Comparison of ENCODE assay signal across 14 mouse cellular contexts in the genomic region with DNA sequence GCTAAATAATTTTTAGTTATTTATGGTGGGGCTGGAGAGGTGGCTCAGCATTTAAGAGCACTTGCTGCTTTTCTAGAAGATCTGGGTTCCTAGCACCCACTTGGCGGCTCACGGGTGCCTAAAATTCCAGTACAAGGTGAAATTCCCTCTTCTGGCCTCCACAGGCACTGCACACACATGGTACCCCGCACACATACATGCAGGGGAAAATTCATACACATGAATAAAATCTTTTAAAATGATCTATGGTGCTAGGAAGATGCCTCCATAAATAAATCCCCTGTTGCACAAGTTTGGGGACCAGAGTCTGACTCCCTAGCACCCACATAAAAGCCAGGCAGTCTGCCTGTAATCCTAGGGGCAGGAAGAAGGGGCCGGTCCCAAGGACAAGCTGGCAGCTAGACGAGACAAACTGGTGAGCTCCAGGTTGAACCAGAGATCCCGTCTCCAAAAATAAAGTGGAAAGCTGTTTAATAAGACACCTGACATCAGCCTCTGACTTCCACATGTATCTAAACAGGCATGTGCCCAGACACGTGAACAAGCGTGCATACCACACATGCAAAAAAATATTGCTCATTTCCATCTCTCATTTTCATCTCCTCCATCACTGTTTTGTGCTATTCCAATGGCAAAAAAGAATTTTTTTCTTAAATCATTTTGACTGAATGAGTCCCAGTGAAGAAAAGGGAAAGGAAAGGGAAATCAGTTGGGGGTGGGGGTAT. TPM values are rescaled to one million over a fixed set of nuclear protein-coding genes. Genes with fewer than 3 reads are reported as not detected.
DNase-seq lines count a peak whose midpoint lies in the region; ATAC-seq and TF ChIP-seq lines count a peak whose summit lies in the region.
"Had no signal": no experiment of that assay in that cellular context is flagged by ENCODE, and none has a peak within 500 bp of the region (broad histone marks: within the 10 kb centered on the region; RNA-seq: fewer than 3 reads in every experiment).

No protein-coding gene starts in this region.

- H3K9me3 ChIP-seq in heart, embryonic 10.5 days = no peaks in the 10 kb centered on the region
- no peaks in the 10 kb centered on the region for H3K9me3 ChIP-seq in kidney, postnatal 0 days (replicated peaks; ENCODE audit: low read length)
- H3K9me3 ChIP-seq in G1E (replicated peaks) = no peaks in the 10 kb centered on the region
- no peaks in the 10 kb centered on the region for H3K9me3 ChIP-seq in liver, embryonic 12.5 days (replicated peaks)
- H3K9me3 ChIP-seq in forebrain, embryonic 10.5 days = no peaks in the 10 kb centered on the region
- H3K9me3 ChIP-seq: midbrain, embryonic 15.5 days; neural tube, embryonic 12.5 days had no signal

- no peak for DNase-seq in heart, embryonic 10.5 days (ENCODE audit: low spot score)
- no peak for DNase-seq in heart, adult 18-20 months
- no peak for DNase-seq in kidney, postnatal 0 days (ENCODE audit: low spot score)
- no peak for DNase-seq in kidney, postnatal 4 days
- no peak for DNase-seq in G1E (ENCODE audit: low spot score)
- no peak for DNase-seq in forebrain, embryonic 10.5 days (ENCODE audit: extremely low spot score, low spot score)
- DNase-seq in B cell, adult 2 months = no peak
- DNase-seq: cerebellum, adult 11-12 months; lung, postnatal 4 days; spleen, adult 18-20 months had no signal

- no peak overlapping the region for H3K27ac ChIP-seq in heart, embryonic 10.5 days
- H3K27ac ChIP-seq in kidney, postnatal 0 days = no peak overlapping the region
- H3K27ac ChIP-seq in liver, embryonic 12.5 days = peak overlapping the region; percentile 94
- no peak overlapping the region for H3K27ac ChIP-seq in forebrain, embryonic 10.5 days
- H3K27ac ChIP-seq: midbrain, embryonic 15.5 days; neural tube, embryonic 12.5 days had no signal

- no peak for ATAC-seq in kidney, postnatal 0 days (replicated peaks; ENCODE audit: low FRiP score, low read depth)
- ATAC-seq in G1E (ENCODE audit: extremely low read depth, insufficient number of reproducible peaks, low FRiP score, poor library complexity, severe bottlenecking) = no peak
- no peak for ATAC-seq in liver, embryonic 12.5 days
- ATAC-seq: inflammation-experienced regulatory T-cells, adult 6 months; midbrain, embryonic 15.5 days had no signal

- peak overlapping the region; percentile 79 for H3K4me2 ChIP-seq in kidney, postnatal 0 days (ENCODE audit: low read length)
- peak overlapping the region; percentile 84 for H3K4me2 ChIP-seq in liver, embryonic 12.5 days
- H3K4me2 ChIP-seq: midbrain, embryonic 15.5 days had no signal

- no peak for TF ChIP-seq CTCF in kidney, postnatal 0 days (IDR thresholded peaks at IDR 0.05; ENCODE audit: low read depth)
- no peak for TF ChIP-seq CTCF in G1E (IDR thresholded peaks at IDR 0.05; ENCODE audit: low read depth, low read length)

- H3K4me3 ChIP-seq in heart, embryonic 10.5 days = peak overlapping the region; percentile 69; the same call in 1 of the 2 replicates
- H3K4me3 ChIP-seq in kidney, postnatal 0 days (replicated peaks; ENCODE audit: low read depth, low read length) = 0 out of 2 replicates have a peak overlapping the region, but pooled peaks have one; percentile 60
- H3K4me3 ChIP-seq in G1E (ENCODE audit: low read depth, low read length) = peak overlapping the region; percentile 98
- peak overlapping the region; percentile 79 for H3K4me3 ChIP-seq in liver, embryonic 12.5 days
- no peak overlapping the region for H3K4me3 ChIP-seq in forebrain, embryonic 10.5 days
- H3K4me3 ChIP-seq: midbrain, embryonic 15.5 days; neural tube, embryonic 12.5 days had no signal

- H3K27me3 ChIP-seq in heart, embryonic 10.5 days (ENCODE audit: insufficient read depth, poor library complexity, severe bottlenecking) = peaks cover 5% of the 10 kb centered on the region; the same call in 1 of the 2 replicates
- H3K27me3 ChIP-seq in kidney, postnatal 0 days (ENCODE audit: insufficient read depth, low read length) = no peaks in the 10 kb centered on the region
- H3K27me3 ChIP-seq in G1E (ENCODE audit: insufficient read depth, low read length) = no peaks in the 10 kb centered on the region
- no peaks in the 10 kb centered on the region for H3K27me3 ChIP-seq in liver, embryonic 12.5 days (replicated peaks)
- peaks cover 39% of the 10 kb centered on the region for H3K27me3 ChIP-seq in forebrain, embryonic 10.5 days (ENCODE audit: poor library complexity, severe bottlenecking)

- 85% methylated on average over 8 of the region's 8 CpGs for WGBS in heart, embryonic 10.5 days
- WGBS in kidney, postnatal 0 days = 84% methylated on average over 8 of the region's 8 CpGs
- 58% methylated on average over 8 of the region's 8 CpGs for WGBS in liver, embryonic 12.5 days (ENCODE audit: insufficient replicate concordance)
- 87% methylated on average over 8 of the region's 8 CpGs for WGBS in forebrain, embryonic 10.5 days

- peaks cover 17% of the 10 kb centered on the region for H3K4me1 ChIP-seq in heart, embryonic 10.5 days
- H3K4me1 ChIP-seq in kidney, postnatal 0 days (replicated peaks; ENCODE audit: insufficient read depth, low read length) = no peaks in the 10 kb centered on the region
- H3K4me1 ChIP-seq in G1E (ENCODE audit: insufficient read depth, low read depth, low read length) = peaks cover 85% of the 10 kb centered on the region
- peaks cover 94% of the 10 kb centered on the region for H3K4me1 ChIP-seq in liver, embryonic 12.5 days
- H3K4me1 ChIP-seq in forebrain, embryonic 10.5 days = peaks cover 9% of the 10 kb centered on the region

- H3K36me3 ChIP-seq in heart, embryonic 10.5 days = no peaks in the 10 kb centered on the region
- H3K36me3 ChIP-seq in kidney, postnatal 0 days (ENCODE audit: insufficient read depth, low read length) = no peaks in the 10 kb centered on the region
- H3K36me3 ChIP-seq in G1E (replicated peaks) = peaks cover 55% of the 10 kb centered on the region
- H3K36me3 ChIP-seq in liver, embryonic 12.5 days = peaks cover 16% of the 10 kb centered on the region; the same call in 1 of the 2 replicates
- no peaks in the 10 kb centered on the region for H3K36me3 ChIP-seq in forebrain, embryonic 10.5 days (replicated peaks)
- H3K36me3 ChIP-seq: midbrain, embryonic 15.5 days; neural tube, embryonic 12.5 days had no signal

- no peak overlapping the region for H3K9ac ChIP-seq in kidney, postnatal 0 days (ENCODE audit: low read depth, low read length)
- peak overlapping the region; percentile 88 for H3K9ac ChIP-seq in liver, embryonic 12.5 days
- H3K9ac ChIP-seq: midbrain, embryonic 15.5 days; neural tube, embryonic 12.5 days had no signal

RNA-seq across cellular contexts. Expression of gene Vamp5, which starts 1.6 kb away (rescaled TPM):
- polyA plus RNA-seq in heart, embryonic 10.5 days (2016; fragmentation: Nextera tagmentation; extraction: Ambion mirVana) = 40.5 and 44.7 TPM in 2 replicates
- 10 to 100 TPM; 48.9 to 61.5 TPM for total RNA-seq in heart, adult 18-20 months (2021)
- polyA plus RNA-seq in kidney, postnatal 0 days (2015; fragmentation: Nextera tagmentation; extraction: Ambion mirVana) = 45.6 and 50.1 TPM in 2 replicates
- total RNA-seq in G1E (2014; fragmentation: Nextera tagmentation) (187 and 244 TPM in 2 replicates), G1E (2017) (163 and 182 TPM in 2 replicates)
- polyA plus RNA-seq in G1E (2012) = 133 and 183 TPM in 2 replicates
- 105 and 109 TPM in 2 replicates for polyA plus RNA-seq in liver, embryonic 12.5 days (2016; fragmentation: Nextera tagmentation; extraction: Ambion mirVana)
- 12.6 and 13.0 TPM in 2 replicates for polyA plus RNA-seq in forebrain, embryonic 10.5 days (2016; fragmentation: Nextera tagmentation; extraction: Ambion mirVana)

RNA-seq across cellular contexts. Expression of gene Vamp8, which starts 11.8 kb away (rescaled TPM):
- 130 and 137 TPM in 2 replicates for polyA plus RNA-seq in heart, embryonic 10.5 days (2016; fragmentation: Nextera tagmentation; extraction: Ambion mirVana)
- 10 to 100 TPM; 70.0 to 79.6 TPM for total RNA-seq in heart, adult 18-20 months (2021)
- 228 and 241 TPM in 2 replicates for polyA plus RNA-seq in kidney, postnatal 0 days (2015; fragmentation: Nextera tagmentation; extraction: Ambion mirVana)
- total RNA-seq in G1E (2014; fragmentation: Nextera tagmentation) = 58.1 and 72.6 TPM in 2 replicates
- 516 and 572 TPM in 2 replicates for total RNA-seq in G1E (2017)
- polyA plus RNA-seq in G1E (2012) = 147 and 261 TPM in 2 replicates
- 220 and 223 TPM in 2 replicates for polyA plus RNA-seq in liver, embryonic 12.5 days (2016; fragmentation: Nextera tagmentation; extraction: Ambion mirVana)
- polyA plus RNA-seq in forebrain, embryonic 10.5 days (2016; fragmentation: Nextera tagmentation; extraction: Ambion mirVana) = 35.9 and 40.5 TPM in 2 replicates

RNA-seq across cellular contexts. Expression of gene Rnf181, which starts 11.9 kb away (rescaled TPM):
- polyA plus RNA-seq in heart, embryonic 10.5 days (2016; fragmentation: Nextera tagmentation; extraction: Ambion mirVana) = 119 and 127 TPM in 2 replicates
- total RNA-seq in heart, adult 18-20 months (2021) = 10 to 100 TPM; 37.5 to 41.6 TPM
- polyA plus RNA-seq in kidney, postnatal 0 days (2015; fragmentation: Nextera tagmentation; extraction: Ambion mirVana) = 150 and 164 TPM in 2 replicates
- 238 and 244 TPM in 2 replicates for total RNA-seq in G1E (2014; fragmentation: Nextera tagmentation)
- 153 and 179 TPM in 2 replicates for total RNA-seq in G1E (2017)
- polyA plus RNA-seq in G1E (2012) = 120 and 165 TPM in 2 replicates
- polyA plus RNA-seq in liver, embryonic 12.5 days (2016; fragmentation: Nextera tagmentation; extraction: Ambion mirVana) = 80.0 and 83.0 TPM in 2 replicates
- 108 and 111 TPM in 2 replicates for polyA plus RNA-seq in forebrain, embryonic 10.5 days (2016; fragmentation: Nextera tagmentation; extraction: Ambion mirVana)

RNA-seq across cellular contexts. Expression of gene Tmem150a, which starts 23.4 kb away (rescaled TPM):
- polyA plus RNA-seq in heart, embryonic 10.5 days (2016; fragmentation: Nextera tagmentation; extraction: Ambion mirVana) = 15.7 and 24.9 TPM in 2 replicates
- total RNA-seq in heart, adult 18-20 months (2021) = 10 to 100 TPM; 20.0 to 22.6 TPM
- polyA plus RNA-seq in kidney, postnatal 0 days (2015; fragmentation: Nextera tagmentation; extraction: Ambion mirVana) = 50.5 and 50.6 TPM in 2 replicates
- 5.5 and 6.0 TPM in 2 replicates for total RNA-seq in G1E (2014; fragmentation: Nextera tagmentation)
- total RNA-seq in G1E (2017) = 0.55 and 1.2 TPM in 2 replicates
- 5.1 and 5.6 TPM in 2 replicates for polyA plus RNA-seq in G1E (2012)
- 32.2 and 33.1 TPM in 2 replicates for polyA plus RNA-seq in liver, embryonic 12.5 days (2016; fragmentation: Nextera tagmentation; extraction: Ambion mirVana)
- polyA plus RNA-seq in forebrain, embryonic 10.5 days (2016; fragmentation: Nextera tagmentation; extraction: Ambion mirVana) = 5.6 and 5.8 TPM in 2 replicates

RNA-seq across cellular contexts. Expression of gene 0610030E20Rik, which starts 31.6 kb away (rescaled TPM):
- 17.3 and 24.9 TPM in 2 replicates for polyA plus RNA-seq in heart, embryonic 10.5 days (2016; fragmentation: Nextera tagmentation; extraction: Ambion mirVana)
- total RNA-seq in heart, adult 18-20 months (2021) = 1 to 10 TPM; 8.4 to 8.5 TPM
- 21.8 and 24.4 TPM in 2 replicates for polyA plus RNA-seq in kidney, postnatal 0 days (2015; fragmentation: Nextera tagmentation; extraction: Ambion mirVana)
- total RNA-seq in G1E (2014; fragmentation: Nextera tagmentation) (71.0 and 74.9 TPM in 2 replicates), G1E (2017) (26.4 and 29.7 TPM in 2 replicates)
- polyA plus RNA-seq in G1E (2012) = 33.9 and 34.7 TPM in 2 replicates
- 17.5 and 17.8 TPM in 2 replicates for polyA plus RNA-seq in liver, embryonic 12.5 days (2016; fragmentation: Nextera tagmentation; extraction: Ambion mirVana)
- polyA plus RNA-seq in forebrain, embryonic 10.5 days (2016; fragmentation: Nextera tagmentation; extraction: Ambion mirVana) = 28.7 and 29.8 TPM in 2 replicates
